Mouse (Mus musculus): ENCODE measurements around the gene Cpt1b.

Cpt1b gene

DNA sequence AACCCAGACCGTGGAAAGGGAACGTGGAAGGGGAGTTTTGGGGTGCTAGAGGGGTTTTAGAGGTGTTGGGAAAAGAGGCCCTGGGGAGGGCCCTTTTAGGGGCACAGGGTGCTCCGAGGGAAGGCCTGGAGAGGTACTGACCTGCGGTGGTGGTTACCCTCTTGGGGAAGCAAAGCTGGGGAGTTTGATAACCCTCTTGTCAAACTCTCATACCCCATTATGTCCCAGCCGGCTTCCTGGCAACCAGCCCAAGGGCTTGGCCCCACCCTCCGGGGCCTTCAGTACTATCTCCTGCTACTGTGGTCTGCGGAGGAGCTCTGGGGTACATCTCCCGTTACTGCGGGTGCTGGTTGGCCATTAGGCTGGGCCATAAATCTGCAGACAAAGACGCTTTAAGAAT is 46.2 kb downstream of the Cpt1b start:
- CTCF ChIA-PET: interaction anchor here (0.6 kb wide), 1 partner anchor 300 kb away, joined by 4 read pairs; no protein-coding TSS in a partner anchor

GRCm38 (mm10) chr15:89378831-89379401 is 46.7 kb downstream of the Cpt1b start, which contains the start of gene Odf3b:
TSS of gene Odf3b (minus strand) at chr15:89379282.
- CTCF ChIA-PET: no interaction called here

GRCm38 (mm10) chr15:89377938-89378828 is 47.5 kb downstream of the Cpt1b start:
- CTCF ChIA-PET: no interaction called here

DNA sequence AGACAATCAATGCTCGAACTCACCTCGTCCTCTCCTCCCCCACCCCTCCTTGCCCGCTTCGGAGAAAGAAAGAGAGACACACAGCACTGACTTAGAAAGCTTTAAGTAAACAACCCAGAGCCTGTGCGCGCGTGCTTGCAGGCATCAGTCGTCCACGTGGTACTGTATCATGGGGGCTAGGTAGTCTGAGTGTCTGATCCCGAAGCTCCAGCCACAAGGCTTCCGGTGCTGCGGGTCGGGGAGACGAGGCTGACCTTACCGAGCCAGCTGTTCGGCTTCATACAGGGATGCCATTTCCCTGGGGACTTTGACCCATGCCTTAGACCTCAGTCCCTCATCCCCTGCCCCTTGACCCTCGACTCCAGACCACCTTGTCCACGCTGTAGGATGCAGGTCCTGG is 48.3 kb downstream of the Cpt1b start:
- CTCF ChIA-PET: no interaction called here

DNA sequence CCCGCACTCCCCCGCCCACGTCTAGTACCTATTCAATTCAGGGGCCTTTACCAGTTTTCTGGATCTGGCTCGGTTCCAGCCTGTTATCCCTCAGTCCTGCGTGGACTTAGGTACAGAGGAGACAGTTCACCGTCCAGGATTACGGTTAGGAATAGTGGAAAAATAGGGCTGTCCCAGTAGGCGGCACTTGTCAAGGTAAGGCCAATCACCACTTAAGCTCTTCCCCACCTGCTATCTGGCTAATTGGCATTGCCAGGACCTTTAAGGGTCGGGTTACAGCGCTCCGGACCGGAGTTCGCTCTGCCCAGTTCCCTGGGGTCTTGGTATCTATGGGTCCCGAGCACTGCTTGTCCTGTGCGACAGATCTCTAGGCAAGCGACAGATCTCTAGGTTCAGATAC is 48.7 kb downstream of the Cpt1b start, which contains the start of gene Tymp:
TSS of gene Tymp (minus strand) at position 83 of the 400 bp plus-strand sequence.
- CTCF ChIA-PET: no interaction called here

DNA sequence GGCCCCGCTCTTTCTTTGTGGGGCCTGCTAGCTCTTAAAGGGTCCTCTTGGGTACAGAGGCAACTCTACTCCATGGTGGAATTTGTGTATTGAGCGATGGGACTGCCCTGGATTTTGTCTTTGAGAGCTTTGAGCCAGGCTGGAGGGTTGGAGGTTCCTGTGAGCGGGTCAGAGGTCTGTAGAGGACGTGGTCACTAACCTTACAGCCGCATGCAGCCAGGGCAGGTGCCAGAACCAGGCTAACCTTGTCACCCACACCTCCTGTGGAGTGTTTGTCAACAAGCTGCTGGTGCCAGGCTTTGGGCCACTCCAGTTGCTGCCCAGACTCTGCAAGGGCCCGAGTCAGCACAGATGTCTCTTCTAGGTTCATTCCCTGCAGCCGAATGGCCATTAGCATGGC is 49.6 kb downstream of the Cpt1b start:
- CTCF ChIA-PET: no interaction called here

- CTCF ChIA-PET: no interaction called here
Observed at GRCm38 (mm10) chr15:89374801-89375534, 50.7 kb downstream of the Cpt1b start.

DNA sequence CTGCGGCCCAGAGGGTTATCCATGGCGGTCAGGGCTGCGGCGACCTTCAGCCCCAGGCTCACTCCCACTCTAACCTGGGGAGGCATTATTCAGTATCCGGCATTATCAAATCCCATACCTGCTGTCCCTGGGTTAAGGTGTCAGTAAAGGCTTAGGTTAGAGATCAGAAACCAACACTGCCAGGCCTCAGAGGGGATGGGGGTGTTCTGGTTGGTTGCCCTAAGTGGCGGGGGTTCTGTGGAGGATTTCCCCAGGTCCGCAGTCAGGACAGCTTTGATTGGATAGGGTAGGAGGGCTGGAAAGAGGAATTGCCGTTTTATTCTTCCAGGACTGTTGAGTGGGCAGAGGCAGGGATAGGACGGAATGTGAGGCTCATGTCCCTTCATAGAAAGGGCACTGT is 51.3 kb downstream of the Cpt1b start:
- CTCF ChIA-PET: interaction anchor here (1.1 kb wide), 1 partner anchor 58 kb away, joined by 3 read pairs; no protein-coding TSS in a partner anchor

GRCm38 (mm10) chr15:89373762-89374248 is 51.9 kb downstream of the Cpt1b start, which contains the start of gene Sco2:
TSS of gene Sco2 (minus strand) at chr15:89373846.
- CTCF ChIA-PET: interaction anchor here (0.6 to 1.1 kb wide), 2 partner anchors 16 to 58 kb away, joined by 3 to 5 read pairs; no protein-coding TSS in a partner anchor

- CTCF ChIA-PET: interaction anchor here (0.5 to 1.1 kb wide), 4 partner anchors 15 to 181 kb away, joined by 3 to 13 read pairs (median 4); no protein-coding TSS in a partner anchor
Observed at GRCm38 (mm10) chr15:89373027-89373761, 52.5 kb downstream of the Cpt1b start.

GRCm38 (mm10) chr15:89372536-89372935 is 53.1 kb downstream of the Cpt1b start:
- CTCF ChIA-PET: interaction anchor here (0.5 kb wide), 1 partner anchor 104 kb away, joined by 4 read pairs; no protein-coding TSS in a partner anchor

DNA sequence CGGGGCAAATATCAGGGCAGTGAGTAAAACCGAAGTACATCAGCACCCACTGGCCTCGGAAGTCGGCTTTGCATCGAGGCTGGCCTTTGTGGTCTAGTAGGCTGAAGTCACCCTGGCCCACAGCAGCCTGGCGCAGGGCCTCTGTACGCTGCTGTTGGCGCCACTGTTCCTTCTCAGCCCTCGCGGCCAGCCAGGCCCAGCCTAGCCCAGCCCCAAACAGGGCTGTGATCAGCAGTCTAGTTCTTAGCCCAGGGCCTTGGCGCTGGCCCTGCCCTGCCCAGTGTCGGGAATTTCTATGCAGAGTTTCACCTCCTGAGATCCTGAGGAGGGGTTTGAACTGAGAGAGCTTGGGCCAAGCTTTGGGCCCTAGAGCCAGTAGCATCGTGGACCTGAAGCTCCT is 53.6 kb downstream of the Cpt1b start:
- CTCF ChIA-PET: interaction anchor here (0.6 kb wide), 1 partner anchor 212 kb away, joined by 4 read pairs; no protein-coding TSS in a partner anchor
